Mouse (Mus musculus) ES-Bruce4 (cell line): ENCODE results near the gene Fxyd5. TPM values are rescaled to one million over a fixed set of nuclear protein-coding genes. Genes with fewer than 3 reads are reported as not detected.

Experiments used
- H3K27ac ChIP-seq: 2 replicates; pipeline ENCODE4 v1.5.1; 2012; ENCODE audit warnings: low read length, inconsistent platforms; ENCODE audit not compliant: insufficient read depth
- H3K27me3 ChIP-seq: 2 replicates; pipeline ENCODE4 v1.6.1; 2012; ENCODE audit warnings: mild to moderate bottlenecking, low read length, inconsistent platforms; ENCODE audit not compliant: control insufficient read depth, poor library complexity, insufficient read depth, severe bottlenecking
- H3K36me3 ChIP-seq: 2 replicates; pipeline ENCODE4 v1.6.1; 2012; ENCODE audit warnings: inconsistent platforms, mild to moderate bottlenecking, low read length, moderate library complexity; ENCODE audit not compliant: control insufficient read depth, poor library complexity, insufficient read depth, severe bottlenecking
- H3K4me1 ChIP-seq: one replicate; pipeline ENCODE4 v1.8.1; 2011; ENCODE audit warnings: low read length; ENCODE audit not compliant: control insufficient read depth, insufficient read depth
- H3K4me3 ChIP-seq: 2 replicates; pipeline ENCODE4 v1.5.1; 2011; ENCODE audit warnings: low read depth, mild to moderate bottlenecking, low read length
- H3K9ac ChIP-seq: 2 replicates; pipeline ENCODE4 v1.6.1; 2012; ENCODE audit warnings: low read depth, mild to moderate bottlenecking, inconsistent platforms; ENCODE audit not compliant: poor library complexity, severe bottlenecking
- H3K9me3 ChIP-seq: replicated peaks from 2 replicates; pipeline ENCODE4 v1.6.1; 2012; ENCODE audit warnings: mild to moderate bottlenecking, low read length, inconsistent platforms; ENCODE audit not compliant: control insufficient read depth, poor library complexity, insufficient read depth, severe bottlenecking
- CTCF ChIP-seq: IDR thresholded peaks from one replicate; pipeline ENCODE4 v1.8.1; 2011; ENCODE audit warnings: low read depth, low read length
- EP300 ChIP-seq: IDR thresholded peaks from 2 replicates; pipeline ENCODE4 v1.6.1; 2011; ENCODE audit warnings: low read depth, low read length; ENCODE audit not compliant: insufficient read depth
- POLR2A ChIP-seq: IDR thresholded peaks from one replicate; pipeline ENCODE4 v1.8.1; 2011; ENCODE audit warnings: low read length; ENCODE audit not compliant: insufficient read depth
- polyA plus RNA-seq: library from polyadenylated mRNA; stranded (reverse); fragments of >200 nt; gene quantifications from 2 replicates; pipeline ENCODE4 v1.2.4, GENCODE M21; 2011; ENCODE audit warnings: low read depth; ENCODE audit not compliant: missing spikeins, insufficient read depth, insufficient read length

Fxyd5 gene
- 4.9 and 6.0 TPM in 2 replicates for polyA plus RNA-seq

DNA sequence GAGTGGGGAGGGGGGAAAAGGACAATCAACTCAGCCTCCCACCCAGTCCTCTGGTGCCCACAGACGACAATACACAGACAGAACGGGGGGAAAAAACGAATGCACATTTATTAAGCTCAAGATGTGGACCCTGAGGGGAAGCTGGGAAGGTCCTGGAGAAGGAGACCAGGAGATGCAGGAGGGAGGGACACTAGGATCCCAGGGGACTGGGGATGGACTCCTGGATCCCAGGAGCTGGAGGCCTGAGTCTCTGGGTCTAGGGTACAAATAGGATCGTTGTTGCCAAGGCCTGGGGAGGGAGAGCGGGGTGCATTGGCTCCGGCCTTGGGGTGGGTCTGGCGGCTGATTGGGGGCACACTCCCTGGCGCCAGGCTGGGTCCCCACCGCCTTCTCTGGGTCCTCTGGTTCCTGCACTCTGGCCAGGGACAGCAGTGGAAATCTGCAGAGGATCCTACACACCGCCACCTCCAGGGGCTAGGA lies at the start of gene Fxyd5:
Gene Fxyd5, minus strand, starts transcription at position 51 of the 480 bp plus-strand sequence.
- Histone ChIP-seq H3K36me3 (no peaks in the 10 kb centered on the region), H3K4me1 (no peaks in the 10 kb centered on the region), H3K9me3 (no peaks in the 10 kb centered on the region), H3K27ac (no peak within 1 kb of the TSS), H3K4me3 (peak within 1 kb of the TSS; percentile 20), H3K27me3 (peaks cover 3% of the 10 kb centered on the region; the same call in 1 of the 2 replicates), H3K9ac (no peak within 1 kb of the TSS)
- TF ChIP-seq POLR2A (no peak), EP300 (no peak), CTCF (no peak)

DNA sequence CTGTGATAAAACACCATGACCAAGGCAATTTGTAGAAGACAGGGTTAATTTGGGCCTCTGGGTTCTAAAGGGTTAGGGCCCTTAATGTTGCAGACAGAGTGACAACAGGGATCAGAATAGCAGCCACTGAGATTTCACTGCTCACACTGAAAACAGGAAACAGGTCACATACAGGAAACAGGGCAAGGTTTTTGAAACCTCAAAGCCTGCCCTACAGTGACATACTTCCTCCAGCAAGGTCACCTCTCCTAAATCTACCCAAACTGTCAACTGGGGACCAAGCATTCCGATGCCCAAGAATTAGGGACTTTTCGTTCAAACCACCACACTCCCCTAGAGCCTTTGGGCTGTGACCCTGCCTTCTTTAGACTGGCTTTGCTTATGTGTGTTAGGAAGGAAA lies 47.4 kb upstream of the Fxyd5 start:
- Histone ChIP-seq H3K4me3 (no peak overlapping the region), H3K36me3 (no peaks in the 10 kb centered on the region), H3K9me3 (0 out of 2 replicates have a peak, but pooled peaks cover 3% of the 10 kb centered on the region), H3K4me1 (no peaks in the 10 kb centered on the region), H3K27me3 (no peaks in the 10 kb centered on the region), H3K27ac (no peak overlapping the region), H3K9ac (no peak overlapping the region)
- TF ChIP-seq CTCF = no peak
- no peak for TF ChIP-seq POLR2A
- no peak for TF ChIP-seq EP300

- no peak for TF ChIP-seq POLR2A
- H3K27me3 ChIP-seq = no peaks in the 10 kb centered on the region
- H3K9ac ChIP-seq = no peak overlapping the region
- 0 out of 2 replicates have a peak, but pooled peaks cover 3% of the 10 kb centered on the region for H3K9me3 ChIP-seq
- no peak overlapping the region for H3K27ac ChIP-seq
- H3K4me1 ChIP-seq = no peaks in the 10 kb centered on the region
- no peak overlapping the region for H3K4me3 ChIP-seq
- H3K36me3 ChIP-seq = no peaks in the 10 kb centered on the region
These were observed 45.9 kb upstream of the Fxyd5 start for GRCm38 (mm10) chr7:31088206-31088605.

GRCm38 (mm10) chr7:31087262-31087661 lies 45.0 kb upstream of the Fxyd5 start:
- Histone ChIP-seq H3K4me3 (no peak overlapping the region), H3K9me3 (0 out of 2 replicates have a peak, but pooled peaks cover 3% of the 10 kb centered on the region), H3K27me3 (no peaks in the 10 kb centered on the region), H3K9ac (no peak overlapping the region), H3K36me3 (no peaks in the 10 kb centered on the region), H3K27ac (no peak overlapping the region), H3K4me1 (no peaks in the 10 kb centered on the region)
- TF ChIP-seq EP300 (no peak), POLR2A (no peak), CTCF (no peak)

- no peaks in the 10 kb centered on the region for H3K4me1 ChIP-seq
- TF ChIP-seq POLR2A (no peak), CTCF (no peak), EP300 (no peak)
- no peaks in the 10 kb centered on the region for H3K36me3 ChIP-seq
- H3K9me3 ChIP-seq = 0 out of 2 replicates have a peak, but pooled peaks cover 3% of the 10 kb centered on the region
- no peak overlapping the region for H3K4me3 ChIP-seq
- no peaks in the 10 kb centered on the region for H3K27me3 ChIP-seq
- H3K9ac ChIP-seq = no peak overlapping the region
- H3K27ac ChIP-seq = no peak overlapping the region
These were observed 44.0 kb upstream of the Fxyd5 start for GRCm38 (mm10) chr7:31086175-31086755.

DNA sequence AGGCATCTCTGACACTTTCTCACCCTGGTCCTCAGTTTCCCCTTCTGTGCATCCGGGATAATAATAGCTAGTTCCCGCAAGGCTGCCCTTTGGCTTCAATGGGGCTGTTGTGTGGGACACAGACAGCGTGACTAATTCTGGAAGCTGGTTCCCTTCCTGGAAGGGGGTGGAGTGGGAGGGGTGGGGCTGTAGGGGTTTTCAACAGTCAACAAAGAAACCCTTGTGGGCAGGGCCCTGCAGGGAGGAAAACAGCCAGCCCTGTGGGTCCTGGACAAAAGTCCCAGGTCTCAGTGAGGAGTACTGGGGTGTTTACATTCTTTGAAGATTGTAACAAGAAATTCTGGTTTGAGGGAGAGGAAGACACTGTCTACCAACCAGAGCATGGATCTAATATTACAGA lies 42.9 kb upstream of the Fxyd5 start:
- TF ChIP-seq EP300 = 0 out of 2 replicates have a peak, but pooled peaks have one; percentile 42
- no peak for TF ChIP-seq CTCF
- Histone ChIP-seq H3K9ac (no peak overlapping the region), H3K4me1 (no peaks in the 10 kb centered on the region), H3K36me3 (no peaks in the 10 kb centered on the region), H3K9me3 (0 out of 2 replicates have a peak, but pooled peaks cover 3% of the 10 kb centered on the region), H3K27ac (peak overlapping the region; percentile 22; the same call in 1 of the 2 replicates), H3K4me3 (no peak overlapping the region), H3K27me3 (no peaks in the 10 kb centered on the region)
